Mouse (Mus musculus) liver, embryonic 14.5 days (tissue): ENCODE data around the gene Ccndbp1. TPM values are rescaled to one million over a fixed set of nuclear protein-coding genes. Genes with fewer than 3 reads are reported as not detected.
"Not testable (repeated sequence)": the region's sequence is repeated elsewhere in the genome, so short reads cannot be mapped to it uniquely, and the experiment has no call there.

ENCODE experiments used
- ATAC-seq: fragments of 200-750 bp; cut with Nextera tagmentation; 2 replicates; pipeline ENCODE4 v1.8.0; 2017; ENCODE audit warnings: moderate number of reproducible peaks, mild to moderate bottlenecking, moderate library complexity; ENCODE audit not compliant: insufficient read depth
- DNase-seq, 3 experiments: peaks; one replicate each; pipeline ENCODE4 v3.0.0-alpha.2; 2012 to 2013; ENCODE audit warnings: low read depth in 3 of 3, low spot score in 3 of 3
- H3K27ac ChIP-seq: fragments of 300-500 bp; sonication (generic); 2 replicates; pipeline ENCODE4 v1.5.1; 2014; ENCODE audit warnings: moderate library complexity, mild to moderate bottlenecking, control low read depth, inconsistent platforms
- H3K27me3 ChIP-seq: fragments of 300-500 bp; sonication (generic); 2 replicates; pipeline ENCODE4 v1.6.1; 2014; ENCODE audit warnings: mild to moderate bottlenecking, low read length, moderate library complexity; ENCODE audit not compliant: control insufficient read depth, insufficient read depth
- H3K36me3 ChIP-seq: fragments of 300-500 bp; sonication (generic); replicated peaks from 2 replicates; pipeline ENCODE4 v1.6.1; 2014; ENCODE audit warnings: low read depth; ENCODE audit not compliant: control insufficient read depth, insufficient read depth
- H3K4me1 ChIP-seq, 2 experiments: fragments of 200-500 bp in 1 of 2; fragments of 300-500 bp in 1 of 2; sonication (generic) in 1 of 2; replicated peaks; 2 replicates each; pipeline ENCODE4 v1.6.1; 2012 to 2014; ENCODE audit warnings: antibody characterized with exemption in 1 of 2, inconsistent platforms in 1 of 2, low read length in 1 of 2; ENCODE audit not compliant: control insufficient read depth in 2 of 2, insufficient read depth in 2 of 2
- H3K4me2 ChIP-seq: fragments of 300-500 bp; sonication (generic); 2 replicates; pipeline ENCODE4 v1.6.1; 2014; ENCODE audit warnings: low read depth, mild to moderate bottlenecking, control low read depth, moderate library complexity
- H3K4me3 ChIP-seq, 2 experiments: fragments of 200-500 bp in 1 of 2; fragments of 300-500 bp in 1 of 2; sonication (generic) in 1 of 2; 2 replicates each; pipeline ENCODE4 v1.5.1; 2012 to 2014; ENCODE audit warnings: low read depth in 2 of 2, low read length in 2 of 2, mild to moderate bottlenecking in 2 of 2, control low read depth in 1 of 2, inconsistent platforms in 1 of 2, moderate library complexity in 1 of 2; ENCODE audit not compliant: insufficient read depth in 1 of 2
- H3K9ac ChIP-seq: fragments of 300-500 bp; sonication (generic); replicated peaks from 2 replicates; pipeline ENCODE4 v1.6.1; 2014; ENCODE audit warnings: mild to moderate bottlenecking, control low read depth, moderate library complexity
- H3K9me3 ChIP-seq: fragments of 300-500 bp; sonication (generic); 2 replicates; pipeline ENCODE4 v1.6.1; 2016; ENCODE audit warnings: low read length, mixed read lengths; ENCODE audit not compliant: control insufficient read depth
- CTCF ChIP-seq: IDR thresholded peaks from 2 replicates; pipeline ENCODE4 v1.5.1; 2016; ENCODE audit warnings: antibody characterized with exemption, low read depth, control low read depth
- EP300 ChIP-seq: IDR thresholded peaks from 2 replicates; pipeline ENCODE4 v1.6.1; 2016; ENCODE audit warnings: antibody characterized with exemption, low read depth
- WGBS: fragments of 180-500 bp; shearing (Covaris S2); extraction: QIAGEN DNeasy Blood & Tissue Kit; methylation state at CpG from one replicate; pipeline ENCODE4 v1.1.7; 2014; ENCODE audit not compliant: insufficient replicate concordance; 5-methylcytosine and 5-hydroxymethylcytosine counted together
- polyA plus RNA-seq, 2 experiments: library from polyadenylated mRNA; depleted of rRNA in 1 of 2; stranded (reverse) in 1 of 2; unstranded in 1 of 2; fragments of >200 nt; fragmentation: Nextera tagmentation in 1 of 2; extraction: Ambion mirVana in 1 of 2; gene quantifications; 2 replicates each; pipeline versions ENCODE4 v1.2.1 to v1.2.3; 2012 to 2014

Ccndbp1 gene
- polyA plus RNA-seq, 2 experiments = 38.1 to 45.1 TPM

- H3K9ac ChIP-seq = no peak overlapping the region
- H3K27me3 ChIP-seq = no peaks in the 10 kb centered on the region
- H3K27ac ChIP-seq = no peak overlapping the region
- no peak overlapping the region for H3K4me3 ChIP-seq
- TF ChIP-seq CTCF (no peak), EP300 (no peak)
- no peak overlapping the region for H3K4me2 ChIP-seq
- DNase-seq (no peak), ATAC-seq (no peak)
- peaks cover 7% of the 10 kb centered on the region for H3K36me3 ChIP-seq
- H3K4me1 ChIP-seq = peaks cover 0 to 9% of the 10 kb centered on the region in 2 experiments; a peak in 3 of 4 replicates
- WGBS = 84% methylated on average over 3 of the region's 3 CpGs
- no peaks in the 10 kb centered on the region for H3K9me3 ChIP-seq
Observed at GRCm38 (mm10) chr2:120965486-120965885, 42.7 kb upstream of the Ccndbp1 start.

- peak; percentile 51 for ATAC-seq
Observed at GRCm38 (mm10) chr2:120970045-120970539, 38.1 kb upstream of the Ccndbp1 start.

GRCm38 (mm10) chr2:120970559-120971080 is 37.6 kb upstream of the Ccndbp1 start, which contains the start of gene Ubr1:
Gene Ubr1 (minus strand): TSS chr2:120970715.
- no peaks in the 10 kb centered on the region for H3K36me3 ChIP-seq
- WGBS = under 1% methylated on average over 39 of the region's 39 CpGs
- H3K4me1 ChIP-seq = peaks cover 8 to 14% of the 10 kb centered on the region in 2 experiments
- TF ChIP-seq CTCF (peak; percentile 22; the same call in 1 of the 2 replicates), EP300 (peak; percentile 38; the same call in 1 of the 2 replicates)
- peak within 1 kb of the TSS; percentile 63 to 93 for H3K4me3 ChIP-seq
- H3K4me2 ChIP-seq = peak within 1 kb of the TSS; percentile 84
- DNase-seq = peak; percentile 81 to 82 (median 82)
- peak; percentile 85 for ATAC-seq
- H3K9me3 ChIP-seq = no peaks in the 10 kb centered on the region
- H3K27ac ChIP-seq = peak within 1 kb of the TSS; percentile 90
- H3K27me3 ChIP-seq = no peaks in the 10 kb centered on the region
- H3K9ac ChIP-seq = peak within 1 kb of the TSS; percentile 90

More at GRCm38 (mm10) chr2:120970045-120970539, 38.1 kb upstream of the Ccndbp1 start:
- H3K9me3 ChIP-seq = no peaks in the 10 kb centered on the region
- DNase-seq = peak in 2 of 3 experiments; percentile 23 to 30
- peak overlapping the region; percentile 84 for H3K4me2 ChIP-seq
- WGBS = under 1% methylated on average over 23 of the region's 23 CpGs
- H3K9ac ChIP-seq = peak overlapping the region; percentile 90
- H3K4me3 ChIP-seq = peak overlapping the region; percentile 63 to 93
- no peak for TF ChIP-seq EP300
- no peak for TF ChIP-seq CTCF
- H3K27me3 ChIP-seq = no peaks in the 10 kb centered on the region
- H3K4me1 ChIP-seq = peaks cover 8 to 14% of the 10 kb centered on the region in 2 experiments
- H3K36me3 ChIP-seq = no peaks in the 10 kb centered on the region
- H3K27ac ChIP-seq = peak overlapping the region; percentile 90

GRCm38 (mm10) chr2:120971766-120972165 is 36.4 kb upstream of the Ccndbp1 start:
- Histone ChIP-seq H3K4me3 (no peak overlapping the region), H3K4me2 (peak overlapping the region; percentile 84), H3K27ac (no peak overlapping the region), H3K27me3 (no peaks in the 10 kb centered on the region), H3K36me3 (no peaks in the 10 kb centered on the region), H3K9me3 (no peaks in the 10 kb centered on the region), H3K9ac (no peak overlapping the region), H3K4me1 (peaks cover 16 to 22% of the 10 kb centered on the region in 2 experiments)
- DNase-seq (no peak), ATAC-seq (no peak)
- WGBS = 74% methylated on average over 4 of the region's 4 CpGs
- TF ChIP-seq EP300 (no peak), CTCF (no peak)

- H3K9ac ChIP-seq, H3K36me3 ChIP-seq, H3K27me3 ChIP-seq, DNase-seq, H3K4me3 ChIP-seq, H3K9me3 ChIP-seq, H3K27ac ChIP-seq, ATAC-seq, H3K4me2 ChIP-seq: not testable (repeated sequence)
- 82% methylated on average over 8 of the region's 8 CpGs for WGBS
- peaks cover 16 to 22% of the 10 kb centered on the region in 2 experiments for H3K4me1 ChIP-seq
Observed at GRCm38 (mm10) chr2:120972257-120972656, 35.9 kb upstream of the Ccndbp1 start.
